Mouse (Mus musculus): ENCODE measurements around the gene Olfr95. TPM values are rescaled to one million over a fixed set of nuclear protein-coding genes. Genes with fewer than 3 reads are reported as not detected.
A peak's percentile ranks its signal among the peaks of the same experiment; 100 is the strongest.
"Not testable (repeated sequence)": the region's sequence is repeated elsewhere in the genome, so short reads cannot be mapped to it uniquely, and the experiment has no call there.

The Olfr95 gene
- not detected in 2 replicates for polyA plus RNA-seq (2016; fragmentation: Nextera tagmentation; extraction: Ambion mirVana)

DNA sequence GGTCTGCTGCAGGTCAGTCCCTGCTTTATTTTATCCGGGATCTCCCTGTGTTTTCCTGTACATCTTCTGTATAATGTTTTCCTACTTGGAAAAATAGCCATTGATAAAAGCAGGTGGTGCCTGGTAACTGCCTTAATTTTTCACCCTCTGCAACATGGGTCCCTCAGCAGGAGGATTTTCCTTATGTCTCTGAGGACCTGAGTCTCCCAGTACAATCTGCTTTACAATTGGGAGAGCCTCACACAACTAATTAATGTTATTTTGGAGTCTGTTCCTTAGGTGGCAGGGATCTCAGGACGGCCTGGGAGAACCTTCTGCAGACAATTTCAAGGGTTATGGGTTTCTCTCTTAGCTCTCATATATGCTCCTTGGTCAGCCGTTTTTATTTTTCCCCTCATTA lies at the start of gene Olfr95:
TSS of gene Olfr95 (minus strand) at position 101 of the 400 bp plus-strand sequence.
- Histone ChIP-seq H3K4me1 (no peaks in the 10 kb centered on the region), H3K9me3 (replicated peaks) (0 out of 2 replicates have a peak, but pooled peaks cover 3% of the 10 kb centered on the region), H3K27me3 (replicated peaks) (peaks cover 21% of the 10 kb centered on the region), H3K4me3 (no peak within 1 kb of the TSS), H3K36me3 (no peaks in the 10 kb centered on the region), H3K27ac (no peak within 1 kb of the TSS), H3K4me2 (no peak within 1 kb of the TSS), H3K9ac (no peak within 1 kb of the TSS)
- no peak for ATAC-seq
- 53% methylated on average over 3 of the region's 3 CpGs for WGBS (ENCODE audit: insufficient replicate concordance)

DNA sequence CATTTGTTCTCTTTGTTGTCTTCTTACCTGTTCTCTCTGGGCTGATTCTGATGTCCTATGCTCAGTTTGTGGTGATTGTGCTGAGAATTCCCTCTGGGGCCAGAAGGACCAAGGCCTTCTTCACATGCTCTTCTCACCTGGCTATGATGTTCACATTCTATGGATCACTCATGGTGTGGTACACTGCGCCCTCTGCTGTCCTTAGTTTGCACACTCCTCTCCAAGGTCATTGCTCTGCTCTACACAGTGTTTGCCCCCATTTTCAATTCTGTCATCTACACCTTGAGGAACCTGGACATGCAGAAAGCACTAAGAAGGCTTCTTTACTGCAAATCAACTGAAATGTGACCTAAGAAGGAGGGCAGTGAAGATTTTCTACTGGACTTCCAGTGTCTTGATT lies 37.6 kb upstream of the Olfr95 start:
- Histone ChIP-seq H3K4me3 (no peak overlapping the region), H3K36me3 (no peaks in the 10 kb centered on the region), H3K27me3 (replicated peaks) (no peaks in the 10 kb centered on the region), H3K9ac (no peak overlapping the region), H3K27ac (no peak overlapping the region), H3K4me2 (no peak overlapping the region), H3K9me3 (replicated peaks) (no peaks in the 10 kb centered on the region), H3K4me1 (no peaks in the 10 kb centered on the region)
- WGBS (ENCODE audit: insufficient replicate concordance) = 11% methylated on average over 1 of the region's 1 CpGs
- no peak for ATAC-seq

DNA sequence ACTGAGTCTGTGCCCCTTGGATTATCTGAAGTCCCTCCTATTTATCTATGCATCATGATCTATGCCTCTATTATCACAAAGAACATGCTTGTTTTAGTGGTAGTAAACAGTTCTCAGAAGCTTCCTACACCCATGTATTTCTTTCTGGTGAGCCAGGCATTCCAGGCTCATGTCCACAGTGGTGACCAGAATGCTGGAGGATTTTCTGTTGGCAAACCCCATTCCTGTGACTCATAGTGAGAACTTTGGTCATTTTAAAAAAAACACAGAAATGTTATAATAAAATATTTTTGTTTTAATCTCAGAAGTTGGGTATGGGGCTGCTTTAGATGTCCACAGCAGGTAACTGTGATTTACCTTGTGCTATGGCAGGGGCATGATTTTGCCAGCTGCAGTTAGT lies 36.5 kb upstream of the Olfr95 start:
- no peaks in the 10 kb centered on the region for H3K27me3 ChIP-seq (replicated peaks)
- H3K4me1 ChIP-seq = no peaks in the 10 kb centered on the region
- no peaks in the 10 kb centered on the region for H3K9me3 ChIP-seq (replicated peaks)
- H3K4me3 ChIP-seq = no peak overlapping the region
- H3K27ac ChIP-seq = no peak overlapping the region
- H3K36me3 ChIP-seq = no peaks in the 10 kb centered on the region
- no peak overlapping the region for H3K4me2 ChIP-seq
- no peak overlapping the region for H3K9ac ChIP-seq
- no peak for ATAC-seq

DNA sequence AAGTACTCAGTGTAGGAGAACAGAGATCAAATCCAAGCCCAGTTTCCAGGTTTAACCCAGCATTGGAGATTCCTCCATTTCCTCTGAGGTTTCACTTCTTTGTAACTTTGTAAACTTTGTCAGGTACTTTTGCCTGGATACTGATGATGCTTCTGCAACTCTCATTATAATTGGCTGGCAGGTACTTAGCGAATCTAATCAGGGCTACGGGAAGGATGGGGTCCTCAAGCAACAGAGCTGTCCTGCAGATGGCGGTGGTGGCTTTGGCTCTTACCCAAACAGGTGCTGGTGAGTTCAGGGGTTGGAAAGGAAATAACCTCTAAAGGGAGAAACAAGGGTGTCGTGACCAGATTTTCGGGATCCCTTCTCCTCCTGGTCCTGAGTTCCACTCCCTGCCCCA lies 33.8 kb upstream of the Olfr95 start:
- Histone ChIP-seq H3K9me3 (replicated peaks) (no peaks in the 10 kb centered on the region), H3K4me1 (no peaks in the 10 kb centered on the region), H3K36me3 (no peaks in the 10 kb centered on the region), H3K4me3 (no peak overlapping the region), H3K27me3 (replicated peaks) (no peaks in the 10 kb centered on the region), H3K9ac (no peak overlapping the region), H3K4me2 (no peak overlapping the region), H3K27ac (no peak overlapping the region)
- 17% methylated on average over 5 of the region's 5 CpGs for WGBS (ENCODE audit: insufficient replicate concordance)
- no peak for ATAC-seq

DNA sequence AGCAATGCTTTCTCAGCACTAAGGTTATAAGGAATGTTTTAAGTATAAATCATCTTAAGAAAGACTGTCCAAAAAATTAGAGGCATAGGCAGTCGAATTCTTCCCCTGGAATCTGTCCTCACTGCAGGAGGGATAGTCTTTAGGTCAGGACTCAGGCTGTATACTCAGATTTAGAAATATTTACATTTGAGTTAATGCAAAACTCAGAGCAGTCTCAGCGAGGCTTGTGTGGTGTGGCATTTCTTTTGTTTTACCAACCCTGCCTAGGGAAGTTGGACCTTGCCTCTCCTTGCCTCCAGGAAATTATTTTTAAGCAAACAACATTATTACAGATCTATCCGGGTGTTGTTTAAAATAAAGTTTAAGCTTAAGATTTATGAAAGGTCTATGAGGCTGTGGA lies 29.3 kb upstream of the Olfr95 start:
- Histone ChIP-seq H3K27ac (no peak overlapping the region), H3K4me2 (no peak overlapping the region), H3K36me3 (no peaks in the 10 kb centered on the region), H3K9me3 (replicated peaks) (peaks cover 5% of the 10 kb centered on the region; the same call in 1 of the 2 replicates), H3K4me3 (no peak overlapping the region), H3K27me3 (replicated peaks) (no peaks in the 10 kb centered on the region), H3K9ac (no peak overlapping the region), H3K4me1 (no peaks in the 10 kb centered on the region)
- WGBS (ENCODE audit: insufficient replicate concordance) = 35% methylated on average over 3 of the region's 3 CpGs
- peak; percentile 57; the same call in 1 of the 2 replicates for ATAC-seq

DNA sequence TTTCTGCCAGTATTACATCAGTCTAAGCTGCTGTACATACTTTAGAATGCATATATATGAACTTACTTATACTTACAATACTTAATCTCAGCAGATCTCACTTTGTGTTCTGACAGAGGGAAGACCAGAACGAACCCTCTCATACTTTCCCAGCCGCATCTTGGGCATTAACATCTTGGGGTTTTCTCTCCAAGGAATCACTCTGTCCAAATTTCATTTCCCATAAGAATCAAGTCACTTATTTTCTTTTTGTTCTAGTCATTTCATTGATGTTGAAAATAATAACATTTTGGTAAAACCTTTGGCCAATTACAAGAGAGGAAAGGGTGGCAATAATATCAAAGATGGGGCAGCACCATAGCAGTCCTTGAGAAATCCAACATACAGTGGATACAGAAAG lies 24.3 kb upstream of the Olfr95 start, which contains the start of gene Olfr97:
TSS of gene Olfr97 (minus strand) at position 101 of the 400 bp plus-strand sequence.
- not testable (repeated sequence) for H3K4me2 ChIP-seq; H3K36me3 ChIP-seq; H3K9me3 ChIP-seq (replicated peaks); H3K9ac ChIP-seq; H3K4me3 ChIP-seq; ATAC-seq; H3K4me1 ChIP-seq; H3K27me3 ChIP-seq (replicated peaks); H3K27ac ChIP-seq
- 70% methylated on average over 2 of the region's 2 CpGs for WGBS (ENCODE audit: insufficient replicate concordance)

DNA sequence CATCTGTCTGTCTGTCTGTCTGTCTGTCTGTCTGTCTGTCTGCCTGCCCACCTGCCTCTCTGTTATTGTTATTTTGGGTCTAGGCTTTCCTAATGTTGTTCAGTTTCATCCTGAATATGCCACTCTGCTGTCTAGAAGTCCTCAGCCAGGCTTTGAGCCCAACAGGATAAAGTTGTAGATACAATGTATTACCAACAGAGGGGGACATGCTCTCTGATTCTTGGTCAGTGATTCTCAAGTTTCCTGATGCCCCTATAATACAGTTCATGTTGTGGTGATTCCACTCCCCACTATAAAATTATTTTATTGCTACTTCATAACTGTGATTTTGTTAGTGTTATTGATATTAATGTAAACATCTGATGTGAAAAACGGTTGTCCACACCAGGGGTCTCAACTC lies 9.0 kb upstream of the Olfr95 start:
- Histone ChIP-seq H3K36me3 (no peaks in the 10 kb centered on the region), H3K4me1 (no peaks in the 10 kb centered on the region), H3K4me3 (no peak overlapping the region), H3K9ac (no peak overlapping the region), H3K9me3 (replicated peaks) (0 out of 2 replicates have a peak, but pooled peaks cover 3% of the 10 kb centered on the region), H3K27me3 (replicated peaks) (no peaks in the 10 kb centered on the region), H3K27ac (no peak overlapping the region), H3K4me2 (no peak overlapping the region)
- no peak for ATAC-seq
- WGBS (ENCODE audit: insufficient replicate concordance) = 10% methylated on average over 1 of the region's 1 CpGs

DNA sequence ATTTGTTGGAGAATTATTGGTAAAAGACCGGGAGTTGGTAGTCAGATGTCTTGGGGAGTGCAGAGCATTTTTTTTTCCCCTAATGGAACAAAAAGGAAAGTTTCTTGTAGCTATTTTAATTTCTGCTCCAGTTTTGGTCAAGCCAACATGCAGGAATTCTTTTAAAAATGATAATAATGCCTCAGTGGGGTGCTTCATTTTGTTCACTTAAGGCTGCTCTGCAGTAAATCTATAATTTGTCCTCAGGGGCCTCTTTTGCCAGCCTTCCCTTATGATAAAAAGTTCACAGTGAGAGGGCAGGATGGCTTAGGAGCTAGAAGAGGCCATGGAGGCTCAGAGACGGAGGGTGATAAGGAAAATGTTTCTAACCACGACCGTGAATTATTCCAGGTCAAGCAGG lies 6.9 kb upstream of the Olfr95 start, which contains the start of gene Olfr96:
TSS of gene Olfr96 (plus strand) at position 301 of the 400 bp plus-strand sequence.
- no peak for ATAC-seq
- no peaks in the 10 kb centered on the region for H3K36me3 ChIP-seq
- H3K27ac ChIP-seq = no peak within 1 kb of the TSS
- WGBS (ENCODE audit: insufficient replicate concordance) = 28% methylated on average over 4 of the region's 4 CpGs
- no peak within 1 kb of the TSS for H3K4me3 ChIP-seq
- H3K4me1 ChIP-seq = no peaks in the 10 kb centered on the region
- 0 out of 2 replicates have a peak, but pooled peaks cover 3% of the 10 kb centered on the region for H3K9me3 ChIP-seq (replicated peaks)
- no peaks in the 10 kb centered on the region for H3K27me3 ChIP-seq (replicated peaks)
- no peak within 1 kb of the TSS for H3K9ac ChIP-seq
- H3K4me2 ChIP-seq = no peak within 1 kb of the TSS

DNA sequence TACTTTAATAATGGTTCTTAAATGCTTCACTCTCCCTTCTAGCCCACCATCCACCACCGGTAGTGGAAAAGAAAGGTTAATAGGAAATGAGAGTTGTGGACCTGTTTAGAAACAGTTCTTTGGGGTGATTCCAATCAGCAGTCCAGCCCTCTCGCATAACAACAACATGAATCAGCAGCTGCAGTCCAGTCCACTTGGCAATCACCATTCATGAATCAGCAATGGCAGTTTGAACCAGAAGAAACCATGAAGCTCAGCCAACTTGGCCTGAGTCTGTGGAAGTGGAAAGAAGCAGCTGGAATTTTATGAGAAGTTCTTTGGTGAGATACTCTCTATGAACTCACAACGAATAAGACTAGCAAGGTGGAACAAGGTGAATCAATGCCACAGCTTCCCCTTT lies 5.6 kb upstream of the Olfr95 start:
- ATAC-seq = no peak
- Histone ChIP-seq H3K36me3 (no peaks in the 10 kb centered on the region), H3K9ac (no peak overlapping the region), H3K27me3 (replicated peaks) (no peaks in the 10 kb centered on the region), H3K4me1 (no peaks in the 10 kb centered on the region), H3K4me3 (no peak overlapping the region), H3K27ac (no peak overlapping the region), H3K9me3 (replicated peaks) (0 out of 2 replicates have a peak, but pooled peaks cover 3% of the 10 kb centered on the region), H3K4me2 (no peak overlapping the region)
- WGBS (ENCODE audit: insufficient replicate concordance) = 64% methylated on average over 3 of the region's 3 CpGs

DNA sequence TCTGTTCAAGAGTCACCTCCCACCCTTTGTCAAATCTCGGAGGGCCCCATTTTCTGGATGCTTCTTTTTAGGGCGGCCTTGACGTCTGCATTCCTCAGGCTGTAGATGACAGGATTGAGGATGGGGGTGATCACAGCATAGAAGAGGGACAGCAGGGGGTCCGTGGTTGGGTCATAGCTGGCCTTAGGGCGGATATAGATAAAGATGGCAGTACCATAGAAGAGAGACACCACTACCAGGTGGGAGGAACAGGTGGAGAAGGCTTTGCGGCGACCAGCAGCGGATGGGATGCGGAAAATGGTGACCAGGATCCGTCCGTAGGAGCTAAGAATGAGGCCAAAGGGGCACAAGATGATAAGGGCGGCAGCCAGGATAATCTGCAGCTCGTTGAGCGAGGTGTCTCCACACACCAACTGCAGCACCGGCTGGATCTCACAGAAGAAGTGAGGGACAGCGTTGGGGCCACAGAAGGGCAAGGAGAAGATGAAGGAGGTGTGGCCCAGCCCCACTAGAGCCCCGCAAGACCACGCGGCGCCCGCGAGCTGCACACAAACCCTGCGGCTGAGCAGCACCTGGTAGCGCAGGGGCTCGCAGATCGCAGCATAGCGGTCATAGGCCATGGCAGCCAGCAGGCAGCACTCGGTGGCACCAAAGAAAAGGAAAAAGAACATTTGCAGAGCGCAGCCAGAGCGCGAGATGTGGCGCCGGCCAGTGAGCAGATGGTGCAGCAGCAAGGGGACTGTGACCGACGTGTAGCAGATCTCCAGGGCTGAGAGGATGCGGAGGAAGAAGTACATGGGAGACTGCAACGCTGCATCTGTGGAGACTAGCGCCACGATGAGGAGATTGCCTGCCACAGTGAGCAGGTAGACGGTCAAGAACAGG lies 1.8 kb downstream of the Olfr95 start:
- Histone ChIP-seq H3K9me3 (replicated peaks) (no peaks in the 10 kb centered on the region), H3K4me2 (peak overlapping the region; percentile 39), H3K27me3 (replicated peaks) (peaks cover 21% of the 10 kb centered on the region), H3K4me3 (no peak overlapping the region; the same call in 1 of the 2 replicates), H3K9ac (no peak overlapping the region), H3K27ac (no peak overlapping the region), H3K4me1 (no peaks in the 10 kb centered on the region), H3K36me3 (no peaks in the 10 kb centered on the region)
- no peak for ATAC-seq
- 12% methylated on average over 40 of the region's 40 CpGs for WGBS (ENCODE audit: insufficient replicate concordance)

DNA sequence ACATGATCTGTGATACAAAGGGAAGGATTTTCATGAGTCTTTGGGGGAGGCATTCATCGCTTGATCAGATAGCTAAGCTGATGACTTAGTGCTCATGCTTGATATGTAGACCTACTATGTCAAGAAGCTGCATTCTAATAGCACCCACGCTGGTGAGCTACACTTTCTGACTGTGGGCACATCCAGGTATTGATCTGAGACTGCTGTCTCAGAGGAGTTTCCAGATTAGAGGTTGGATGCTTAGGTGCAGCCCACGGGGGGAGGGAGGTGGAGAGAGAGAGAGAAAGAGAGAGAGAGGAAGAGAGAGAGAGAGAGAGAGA lies 9.0 kb downstream of the Olfr95 start:
- ATAC-seq = no peak
- H3K4me1 ChIP-seq = no peaks in the 10 kb centered on the region
- H3K9me3 ChIP-seq (replicated peaks) = no peaks in the 10 kb centered on the region
- no peak overlapping the region for H3K4me3 ChIP-seq
- H3K9ac ChIP-seq = no peak overlapping the region
- no peak overlapping the region for H3K27ac ChIP-seq
- peaks cover 16% of the 10 kb centered on the region for H3K27me3 ChIP-seq (replicated peaks)
- WGBS (ENCODE audit: insufficient replicate concordance) = 27% methylated on average over 3 of the region's 3 CpGs
- H3K4me2 ChIP-seq = no peak overlapping the region
- H3K36me3 ChIP-seq = no peaks in the 10 kb centered on the region

DNA sequence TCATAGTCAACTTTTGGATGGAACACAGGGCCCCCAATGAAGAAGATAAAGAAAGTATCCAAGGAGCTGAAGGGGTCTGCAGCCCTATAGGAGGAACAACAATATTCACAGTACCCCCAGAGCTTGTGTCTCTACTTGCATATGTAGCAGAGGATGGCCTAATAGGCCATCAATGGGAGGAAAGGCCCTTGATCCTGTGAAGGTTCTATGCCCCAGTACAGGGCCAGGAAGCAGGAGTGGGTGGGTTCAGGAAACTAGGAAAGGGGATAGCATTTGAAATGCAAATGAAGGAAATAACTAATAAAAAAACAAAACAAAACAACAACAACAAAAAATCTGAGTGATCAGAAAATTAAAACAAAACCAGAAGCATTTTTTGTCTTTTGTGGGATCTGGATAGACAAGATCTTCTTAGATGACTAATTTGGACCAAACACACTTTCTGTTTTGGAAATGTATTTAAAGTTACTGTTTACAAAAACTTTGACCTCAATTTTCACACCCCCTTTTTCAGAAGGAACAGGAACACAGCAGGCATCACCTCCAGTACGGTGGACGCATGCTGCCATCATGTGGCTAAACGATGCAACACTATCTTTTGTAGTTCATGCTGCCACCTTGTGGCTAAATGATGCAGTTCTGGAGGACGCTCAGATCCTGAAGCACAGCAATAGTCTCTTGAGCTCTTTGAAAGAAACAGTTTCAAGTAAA lies 9.6 kb downstream of the Olfr95 start:
- no peak overlapping the region for H3K4me3 ChIP-seq
- no peak; the same call in 1 of the 2 replicates for ATAC-seq
- H3K9ac ChIP-seq = no peak overlapping the region
- H3K4me1 ChIP-seq = no peaks in the 10 kb centered on the region
- H3K9me3 ChIP-seq (replicated peaks) = no peaks in the 10 kb centered on the region
- H3K36me3 ChIP-seq = no peaks in the 10 kb centered on the region
- H3K27ac ChIP-seq = no peak overlapping the region
- H3K4me2 ChIP-seq = no peak overlapping the region
- WGBS (ENCODE audit: insufficient replicate concordance) = under 1% methylated on average over 4 of the region's 4 CpGs
- peaks cover 21% of the 10 kb centered on the region for H3K27me3 ChIP-seq (replicated peaks)
